In genomic region chr16:4655764-4656570, GRCm38 (mm10) we compare ENCODE assay signal across 8 mouse cellular contexts. TPM values are rescaled to one million over a fixed set of nuclear protein-coding genes. Genes with fewer than 3 reads are reported as not detected.
DNase-seq lines count a peak whose midpoint lies in the region; ATAC-seq and TF ChIP-seq lines count a peak whose summit lies in the region.

No protein-coding gene starts in this region.

- 0 out of 2 replicates have a peak, but pooled peaks have one; percentile 2 for ATAC-seq in heart, embryonic 15.5 days (replicated peaks; ENCODE audit: insufficient number of reproducible peaks, insufficient read depth, low FRiP score, low read depth)
- ATAC-seq in activated CD4-positive, CD25-positive, alpha-beta regulatory T cell, adult 4 months: no peak

- 47% methylated on average over 11 of the region's 11 CpGs for WGBS in kidney, adult 2 months
- WGBS in heart, embryonic 15.5 days: 21% methylated on average over 11 of the region's 11 CpGs

- no peak overlapping the region for H3K4me3 ChIP-seq in kidney, adult 2 months (ENCODE audit: insufficient read depth, low read depth, low read length)
- no peak overlapping the region for H3K4me3 ChIP-seq in heart, embryonic 15.5 days

- peak; percentile 23 for DNase-seq in kidney, adult 2 months
- no peak for DNase-seq in kidney, adult 8-10 months
- DNase-seq in adipocyte (ENCODE audit: low spot score): peak; percentile 81
- peak; percentile 23 for DNase-seq in lung, postnatal 36 days
- DNase-seq in layer of hippocampus, adult 9-11 months: no peak
- no peak for DNase-seq in embryo, embryonic 9.5 days (ENCODE audit: extremely low spot score)

- no peaks in the 10 kb centered on the region for H3K36me3 ChIP-seq in kidney, adult 2 months (ENCODE audit: control insufficient read depth, insufficient read depth, low read length)
- H3K36me3 ChIP-seq in heart, embryonic 15.5 days: peaks cover 5% of the 10 kb centered on the region; the same call in 1 of the 2 replicates

- no peaks in the 10 kb centered on the region for H3K27me3 ChIP-seq in kidney, adult 2 months (replicated peaks; ENCODE audit: control insufficient read depth, insufficient read depth, low read length)
- H3K27me3 ChIP-seq in heart, embryonic 15.5 days: no peaks in the 10 kb centered on the region

- H3K4me2 ChIP-seq in heart, embryonic 15.5 days: peak overlapping the region; percentile 3

- TF ChIP-seq CTCF in kidney, adult 2 months (conservative IDR thresholded peaks at IDR 0.05; ENCODE audit: insufficient read depth, insufficient read length, low read depth, low read length): peak; percentile 26; the same call in 1 of the 2 replicates

- H3K9me3 ChIP-seq in heart, embryonic 15.5 days (replicated peaks): no peaks in the 10 kb centered on the region

- TF ChIP-seq POLR2A in kidney, adult 2 months (IDR thresholded peaks at IDR 0.05; ENCODE audit: low read depth, low read length): no peak

- H3K27ac ChIP-seq in kidney, adult 2 months (ENCODE audit: insufficient read depth, low read depth, low read length): peak overlapping the region; percentile 79
- peak overlapping the region; percentile 79 for H3K27ac ChIP-seq in heart, embryonic 15.5 days

- H3K4me1 ChIP-seq in kidney, adult 2 months (ENCODE audit: control insufficient read depth, insufficient read depth, low read length): peaks cover 55% of the 10 kb centered on the region
- peaks cover 70% of the 10 kb centered on the region for H3K4me1 ChIP-seq in heart, embryonic 15.5 days (replicated peaks)

- H3K9ac ChIP-seq in heart, embryonic 15.5 days: peak overlapping the region; percentile 42

RNA-seq across cellular contexts. Expression of gene Dnaja3, which starts 16.2 kb away (rescaled TPM):
- polyA plus RNA-seq in kidney, adult 2 months (2012; rRNA removed): 57.8 and 72.9 TPM in 2 replicates
- 78.3 and 79.6 TPM in 2 replicates for polyA plus RNA-seq in heart, embryonic 15.5 days (2015; fragmentation: Nextera tagmentation; extraction: Ambion mirVana)
- polyA plus RNA-seq in activated CD4-positive, CD25-positive, alpha-beta regulatory T cell, adult 4 months (2017; shearing (Covaris generic)): 10 to 100 TPM; 17.3 to 22.8 TPM

RNA-seq across cellular contexts. Expression of gene Vasn, which starts 16.2 kb away (rescaled TPM):
- polyA plus RNA-seq in kidney, adult 2 months (2012; rRNA removed): 34.6 and 42.3 TPM in 2 replicates
- polyA plus RNA-seq in heart, embryonic 15.5 days (2015; fragmentation: Nextera tagmentation; extraction: Ambion mirVana): 14.7 and 20.7 TPM in 2 replicates
- 1 to 10 TPM in 1 of 2 experiments, under 1 TPM in 1; 0.79 to 1.1 TPM for polyA plus RNA-seq in activated CD4-positive, CD25-positive, alpha-beta regulatory T cell, adult 4 months (2017; shearing (Covaris generic))

RNA-seq across cellular contexts. Expression of gene Coro7, which starts 23.6 kb away (rescaled TPM):
- polyA plus RNA-seq in kidney, adult 2 months (2012; rRNA removed): 43.1 and 54.5 TPM in 2 replicates
- 11.2 and 15.8 TPM in 2 replicates for polyA plus RNA-seq in heart, embryonic 15.5 days (2015; fragmentation: Nextera tagmentation; extraction: Ambion mirVana)
- 100 to 1,000 TPM in 1 of 2 experiments, 10 to 100 TPM in 1; 98.7 to 102 TPM for polyA plus RNA-seq in activated CD4-positive, CD25-positive, alpha-beta regulatory T cell, adult 4 months (2017; shearing (Covaris generic))

RNA-seq across cellular contexts. Expression of gene Pam16, which starts 31.2 kb away (rescaled TPM):
- 27.3 and 41.8 TPM in 2 replicates for polyA plus RNA-seq in kidney, adult 2 months (2012; rRNA removed)
- 118 and 125 TPM in 2 replicates for polyA plus RNA-seq in heart, embryonic 15.5 days (2015; fragmentation: Nextera tagmentation; extraction: Ambion mirVana)
- polyA plus RNA-seq in activated CD4-positive, CD25-positive, alpha-beta regulatory T cell, adult 4 months (2017; shearing (Covaris generic)): 10 to 100 TPM; 30.5 to 37.9 TPM

Comparison
In these comparisons a context has a peak if more than half of its experiments do, and no peak if none do; other contexts are left out.
1. DNase-seq: peak in kidney, adult 2 months (single experiment), adipocyte (single experiment) and lung, postnatal 36 days (single experiment); none in kidney, adult 8-10 months (0 of 2), layer of hippocampus, adult 9-11 months (single experiment) and embryo, embryonic 9.5 days (single experiment).